Mouse (Mus musculus) limb, embryonic 15.5 days (tissue): ENCODE data around the gene Nsmce1. TPM values are rescaled to one million over a fixed set of nuclear protein-coding genes. Genes with fewer than 3 reads are reported as not detected.

ENCODE experiments used
- ATAC-seq: fragments of 200-750 bp; cut with Nextera tagmentation; 2 replicates; pipeline ENCODE4 v1.8.0; 2017; ENCODE audit warnings: low read depth, moderate TSS enrichment; ENCODE audit not compliant: insufficient number of reproducible peaks, low FRiP score, low TSS enrichment
- H3K27ac ChIP-seq: fragments of 300-500 bp; sonication (generic); 2 replicates; pipeline ENCODE4 v1.5.1; 2015; ENCODE audit warnings: moderate library complexity, mild to moderate bottlenecking, inconsistent platforms
- H3K27me3 ChIP-seq: fragments of 300-500 bp; sonication (generic); 2 replicates; pipeline ENCODE4 v1.6.1; 2015; ENCODE audit warnings: inconsistent platforms
- H3K36me3 ChIP-seq: fragments of 300-500 bp; sonication (generic); 2 replicates; pipeline ENCODE4 v1.6.1; 2015; ENCODE audit warnings: inconsistent platforms
- H3K4me1 ChIP-seq: fragments of 300-500 bp; sonication (generic); 2 replicates; pipeline ENCODE4 v1.6.1; 2015; ENCODE audit warnings: inconsistent platforms
- H3K4me2 ChIP-seq: fragments of 300-500 bp; sonication (generic); 2 replicates; pipeline ENCODE4 v1.6.1; 2015; ENCODE audit warnings: mild to moderate bottlenecking, inconsistent platforms
- H3K4me3 ChIP-seq: fragments of 300-500 bp; sonication (generic); 2 replicates; pipeline ENCODE4 v1.5.1; 2015; ENCODE audit warnings: mild to moderate bottlenecking, inconsistent platforms
- H3K9ac ChIP-seq: fragments of 300-500 bp; sonication (generic); 2 replicates; pipeline ENCODE4 v1.6.1; 2015; ENCODE audit warnings: inconsistent platforms
- H3K9me3 ChIP-seq: fragments of 300-500 bp; sonication (generic); 2 replicates; pipeline ENCODE4 v1.6.1; 2016; ENCODE audit warnings: inconsistent platforms
- WGBS: fragments of 180-500 bp; shearing (Covaris S2); methylation state at CpG from one replicate; pipeline ENCODE4 v1.1.7; 2015; 5-methylcytosine and 5-hydroxymethylcytosine counted together
- polyA plus RNA-seq: library from polyadenylated mRNA; unstranded; fragments of >200 nt; fragmentation: Nextera tagmentation; extraction: Ambion mirVana; gene quantifications from 2 replicates; pipeline ENCODE4 v1.2.1, GENCODE M21; 2015

The Nsmce1 gene
- polyA plus RNA-seq, 1 experiment from 2014 or later: 102 TPM

GRCm38 (mm10) chr7:125487126-125487525 is 4.3 kb downstream of the Nsmce1 start:
- H3K4me2 ChIP-seq: no peak overlapping the region
- ATAC-seq: no peak
- 82% methylated on average over 10 of the region's 10 CpGs for WGBS
- H3K36me3 ChIP-seq: peaks cover 31% of the 10 kb centered on the region
- H3K9me3 ChIP-seq: no peaks in the 10 kb centered on the region
- H3K27ac ChIP-seq: no peak overlapping the region
- H3K4me3 ChIP-seq: no peak overlapping the region
- no peaks in the 10 kb centered on the region for H3K27me3 ChIP-seq
- peaks cover 16% of the 10 kb centered on the region for H3K4me1 ChIP-seq
- H3K9ac ChIP-seq: no peak overlapping the region

- Histone ChIP-seq H3K4me1 (peaks cover 11% of the 10 kb centered on the region), H3K9ac (no peak overlapping the region), H3K27me3 (no peaks in the 10 kb centered on the region), H3K36me3 (peaks cover 34% of the 10 kb centered on the region), H3K4me2 (no peak overlapping the region), H3K27ac (no peak overlapping the region), H3K4me3 (no peak overlapping the region), H3K9me3 (no peaks in the 10 kb centered on the region)
- ATAC-seq: no peak
- 87% methylated on average over 16 of the region's 16 CpGs for WGBS
Observed at GRCm38 (mm10) chr7:125486121-125486630, 5.2 kb downstream of the Nsmce1 start.

GRCm38 (mm10) chr7:125484791-125485190 is 6.6 kb downstream of the Nsmce1 start:
- WGBS: 89% methylated on average over 7 of the region's 7 CpGs

GRCm38 (mm10) chr7:125482886-125483285 is 8.5 kb downstream of the Nsmce1 start:
- ATAC-seq: no peak
- WGBS: 74% methylated on average over 2 of the region's 2 CpGs

More at GRCm38 (mm10) chr7:125484791-125485190, 6.6 kb downstream of the Nsmce1 start:
- no peak overlapping the region for H3K4me2 ChIP-seq
- H3K4me1 ChIP-seq: 0 out of 2 replicates have a peak, but pooled peaks cover 4% of the 10 kb centered on the region
- ATAC-seq: no peak
- H3K36me3 ChIP-seq: peaks cover 37% of the 10 kb centered on the region
- H3K9me3 ChIP-seq: no peaks in the 10 kb centered on the region
- no peak overlapping the region for H3K9ac ChIP-seq
- no peak overlapping the region for H3K4me3 ChIP-seq
- no peaks in the 10 kb centered on the region for H3K27me3 ChIP-seq
- no peak overlapping the region for H3K27ac ChIP-seq

GRCm38 (mm10) chr7:125482339-125482738 is 9.1 kb downstream of the Nsmce1 start:
- Histone ChIP-seq H3K9me3 (no peaks in the 10 kb centered on the region), H3K4me1 (0 out of 2 replicates have a peak, but pooled peaks cover 2% of the 10 kb centered on the region), H3K9ac (no peak overlapping the region), H3K4me3 (no peak overlapping the region), H3K27ac (no peak overlapping the region), H3K27me3 (no peaks in the 10 kb centered on the region), H3K36me3 (peaks cover 46% of the 10 kb centered on the region), H3K4me2 (no peak overlapping the region)
- no peak for ATAC-seq
- WGBS: 85% methylated on average over 3 of the region's 3 CpGs

More at GRCm38 (mm10) chr7:125482886-125483285, 8.5 kb downstream of the Nsmce1 start:
- Histone ChIP-seq H3K9me3 (no peaks in the 10 kb centered on the region), H3K27me3 (no peaks in the 10 kb centered on the region), H3K4me2 (no peak overlapping the region), H3K9ac (no peak overlapping the region), H3K4me1 (no peaks in the 10 kb centered on the region), H3K27ac (no peak overlapping the region), H3K4me3 (no peak overlapping the region), H3K36me3 (peaks cover 40% of the 10 kb centered on the region)

- Histone ChIP-seq H3K27ac (no peak overlapping the region), H3K4me1 (peaks cover 18% of the 10 kb centered on the region), H3K4me2 (no peak overlapping the region), H3K27me3 (no peaks in the 10 kb centered on the region), H3K9me3 (no peaks in the 10 kb centered on the region), H3K36me3 (peaks cover 38% of the 10 kb centered on the region), H3K4me3 (no peak overlapping the region), H3K9ac (no peak overlapping the region)
- ATAC-seq: no peak
- WGBS: 91% methylated on average over 4 of the region's 4 CpGs
Observed at GRCm38 (mm10) chr7:125480518-125480917, 10.9 kb downstream of the Nsmce1 start.

GRCm38 (mm10) chr7:125478391-125478984 is 12.9 kb downstream of the Nsmce1 start:
- no peak for ATAC-seq
- no peak overlapping the region for H3K4me2 ChIP-seq
- 81% methylated on average over 7 of the region's 7 CpGs for WGBS
- H3K4me1 ChIP-seq: peaks cover 26% of the 10 kb centered on the region
- no peak overlapping the region for H3K4me3 ChIP-seq
- no peak overlapping the region for H3K27ac ChIP-seq
- peaks cover 20% of the 10 kb centered on the region for H3K36me3 ChIP-seq
- H3K9ac ChIP-seq: no peak overlapping the region
- no peaks in the 10 kb centered on the region for H3K9me3 ChIP-seq
- no peaks in the 10 kb centered on the region for H3K27me3 ChIP-seq

GRCm38 (mm10) chr7:125475601-125476251 is 15.7 kb downstream of the Nsmce1 start:
- Histone ChIP-seq H3K36me3 (peaks cover 22% of the 10 kb centered on the region), H3K9me3 (no peaks in the 10 kb centered on the region), H3K4me3 (no peak overlapping the region), H3K4me1 (peaks cover 35% of the 10 kb centered on the region), H3K4me2 (no peak overlapping the region), H3K27me3 (no peaks in the 10 kb centered on the region), H3K9ac (no peak overlapping the region), H3K27ac (peak overlapping the region; percentile 61)
- ATAC-seq: peak; percentile 35; the same call in 1 of the 2 replicates
- 48% methylated on average over 11 of the region's 11 CpGs for WGBS

GRCm38 (mm10) chr7:125474535-125474934 is 16.9 kb downstream of the Nsmce1 start:
- Histone ChIP-seq H3K36me3 (peaks cover 26% of the 10 kb centered on the region), H3K27ac (no peak overlapping the region), H3K4me3 (no peak overlapping the region), H3K4me1 (peaks cover 35% of the 10 kb centered on the region), H3K9me3 (no peaks in the 10 kb centered on the region), H3K27me3 (no peaks in the 10 kb centered on the region), H3K9ac (no peak overlapping the region), H3K4me2 (no peak overlapping the region)
- WGBS: 66% methylated on average over 4 of the region's 4 CpGs
- no peak for ATAC-seq

- H3K36me3 ChIP-seq: peaks cover 39% of the 10 kb centered on the region
- H3K9ac ChIP-seq: no peak overlapping the region
- peaks cover 32% of the 10 kb centered on the region for H3K4me1 ChIP-seq
- peak overlapping the region; percentile 75 for H3K27ac ChIP-seq
- WGBS: 24% methylated on average over 13 of the region's 13 CpGs
- no peaks in the 10 kb centered on the region for H3K27me3 ChIP-seq
- H3K4me2 ChIP-seq: 0 out of 2 replicates have a peak overlapping the region, but pooled peaks have one; percentile 8
- ATAC-seq: 0 out of 2 replicates have a peak, but pooled peaks have one; percentile 35
- no peak overlapping the region for H3K4me3 ChIP-seq
- no peaks in the 10 kb centered on the region for H3K9me3 ChIP-seq
Observed at GRCm38 (mm10) chr7:125471991-125472741, 19.2 kb downstream of the Nsmce1 start.

GRCm38 (mm10) chr7:125470901-125471300 is 20.5 kb downstream of the Nsmce1 start:
- Histone ChIP-seq H3K27ac (no peak overlapping the region), H3K4me3 (no peak overlapping the region), H3K27me3 (no peaks in the 10 kb centered on the region), H3K4me2 (no peak overlapping the region), H3K9ac (no peak overlapping the region), H3K36me3 (peaks cover 48% of the 10 kb centered on the region), H3K4me1 (peaks cover 21% of the 10 kb centered on the region), H3K9me3 (no peaks in the 10 kb centered on the region)
- no peak for ATAC-seq
- WGBS: 94% methylated on average over 4 of the region's 4 CpGs

- no peak overlapping the region for H3K27ac ChIP-seq
- ATAC-seq: no peak
- H3K36me3 ChIP-seq: peaks cover 58% of the 10 kb centered on the region
- H3K9me3 ChIP-seq: no peaks in the 10 kb centered on the region
- peaks cover 13% of the 10 kb centered on the region for H3K4me1 ChIP-seq
- no peak overlapping the region for H3K4me2 ChIP-seq
- no peak overlapping the region for H3K4me3 ChIP-seq
- no peaks in the 10 kb centered on the region for H3K27me3 ChIP-seq
- 29% methylated on average over 5 of the region's 5 CpGs for WGBS
- no peak overlapping the region for H3K9ac ChIP-seq
Observed at GRCm38 (mm10) chr7:125469937-125470336, 21.5 kb downstream of the Nsmce1 start.
